Mouse (Mus musculus) myocyte (in vitro differentiated cells): Measurements from ENCODE around the gene 1700016D06Rik. TPM values are rescaled to one million over a fixed set of nuclear protein-coding genes. Genes with fewer than 3 reads are reported as not detected.

Experiments used
- H3K27me3 ChIP-seq: one replicate; pipeline ENCODE4 v1.6.1; 2011; ENCODE audit not compliant: control insufficient read depth, insufficient read depth, insufficient read length
- H3K36me3 ChIP-seq: one replicate; pipeline ENCODE4 v1.6.1; 2011; ENCODE audit not compliant: control insufficient read depth, insufficient read depth
- H3K4me2 ChIP-seq: one replicate; pipeline ENCODE4 v1.6.1; 2011; ENCODE audit warnings: low read depth, control low read depth
- H3K4me3 ChIP-seq: one replicate; pipeline ENCODE4 v1.5.1; 2011; ENCODE audit warnings: mild to moderate bottlenecking, control low read depth, moderate library complexity
- H3K79me2 ChIP-seq: one replicate; pipeline ENCODE4 v1.6.1; 2011; ENCODE audit not compliant: control insufficient read depth, insufficient read depth
- H3ac ChIP-seq: one replicate; pipeline ENCODE4 v1.6.1; 2011; ENCODE audit not compliant: control insufficient read depth, insufficient read length
- CEBPB ChIP-seq: IDR thresholded peaks from 2 replicates; pipeline ENCODE4 v1.6.1; 2011; ENCODE audit warnings: mild to moderate bottlenecking, moderate library complexity; ENCODE audit not compliant: poor library complexity, insufficient read depth, severe bottlenecking
- E2F4 ChIP-seq: IDR thresholded peaks from one replicate; pipeline ENCODE4 v1.6.1; 2011; ENCODE audit warnings: mild to moderate bottlenecking, control low read depth, moderate library complexity; ENCODE audit not compliant: insufficient read depth
- MAX ChIP-seq: IDR thresholded peaks from one replicate; pipeline ENCODE4 v1.6.1; 2011; ENCODE audit warnings: low read depth, mild to moderate bottlenecking, control low read depth
- MYOD1 ChIP-seq, 3 experiments: IDR thresholded peaks; one replicate each; pipeline ENCODE4 v1.6.1; 2011; ENCODE audit warnings: control low read depth in 2 of 3, low read depth in 2 of 3, mild to moderate bottlenecking in 2 of 3, moderate library complexity in 1 of 3; ENCODE audit not compliant: insufficient read length in 2 of 3, control insufficient read depth in 1 of 3
- MYOG ChIP-seq, 3 experiments: IDR thresholded peaks; one replicate each; pipeline ENCODE4 v1.6.1; 2011; ENCODE audit warnings: control low read depth in 2 of 3, low read depth in 2 of 3, mild to moderate bottlenecking in 2 of 3; ENCODE audit not compliant: insufficient read length in 2 of 3, control insufficient read depth in 1 of 3, insufficient read depth in 1 of 3
- POLR2A ChIP-seq: IDR thresholded peaks from one replicate; pipeline ENCODE4 v1.6.1; 2011; ENCODE audit warnings: low read depth, mild to moderate bottlenecking, control low read depth, moderate library complexity; ENCODE audit not compliant: insufficient read length
- POLR2AphosphoS2 ChIP-seq: IDR thresholded peaks from one replicate; pipeline ENCODE4 v1.6.1; 2011; ENCODE audit warnings: low read depth, control low read depth; ENCODE audit not compliant: insufficient read length
- REST ChIP-seq: IDR thresholded peaks from one replicate; pipeline ENCODE4 v1.6.1; 2011; ENCODE audit warnings: mild to moderate bottlenecking, control low read depth, moderate library complexity; ENCODE audit not compliant: insufficient read depth, insufficient read length
- SRF ChIP-seq: IDR thresholded peaks from one replicate; pipeline ENCODE4 v1.6.1; 2011; ENCODE audit warnings: low read depth; ENCODE audit not compliant: control insufficient read depth, insufficient read length
- TCF12 ChIP-seq: IDR thresholded peaks from one replicate; pipeline ENCODE4 v1.6.1; 2011; ENCODE audit warnings: mild to moderate bottlenecking, control low read depth; ENCODE audit not compliant: poor library complexity, insufficient read depth, severe bottlenecking
- TCF3 ChIP-seq: IDR thresholded peaks from one replicate; pipeline ENCODE4 v1.6.1; 2011; ENCODE audit warnings: low read depth, control low read depth; ENCODE audit not compliant: insufficient read length
- USF1 ChIP-seq: IDR thresholded peaks from one replicate; pipeline ENCODE4 v1.6.1; 2011; ENCODE audit warnings: low read depth, mild to moderate bottlenecking, control low read depth, moderate library complexity
- polyA plus RNA-seq: library from polyadenylated mRNA; unstranded; fragments of >200 nt; fragmentation: generic; extraction: Trizol; gene quantifications from one replicate; pipeline ENCODE4 v1.2.1, GENCODE M21; 2012; ENCODE audit warnings: missing spikeins

The 1700016D06Rik gene
- polyA plus RNA-seq, 1 experiment, result 0.30 TPM

DNA sequence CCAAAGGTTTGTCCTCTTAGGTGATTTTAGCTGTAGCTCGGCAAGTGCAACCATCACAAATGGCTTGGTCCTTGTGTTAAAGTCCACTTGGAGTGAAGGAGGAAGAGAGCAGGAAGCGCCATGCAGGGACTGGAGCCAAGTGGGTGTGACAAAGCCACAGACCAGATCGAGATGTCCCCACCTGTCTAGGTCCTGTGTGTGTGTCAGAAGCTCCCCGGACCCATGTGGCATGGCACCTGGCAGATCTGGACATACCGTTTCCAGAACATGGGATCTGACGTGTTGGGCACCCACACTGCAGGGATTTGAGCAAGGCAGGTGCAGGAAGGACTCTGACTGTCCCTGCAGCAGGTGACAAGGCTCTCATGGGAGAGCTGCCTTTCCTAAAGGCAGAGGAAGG, 565 bp upstream of the 1700016D06Rik start:
- no peaks in the 10 kb centered on the region for H3K79me2 ChIP-seq
- H3K36me3 ChIP-seq, result no peaks in the 10 kb centered on the region
- H3K4me3 ChIP-seq, result no peak overlapping the region
- no peaks in the 10 kb centered on the region for H3K27me3 ChIP-seq
- H3K4me2 ChIP-seq, result peak overlapping the region; percentile 27
- TF ChIP-seq TCF12 (peak; percentile 10), MYOG (IDR thresholded peaks at IDR 0.05; ENCODE audit: control insufficient read depth in 1 of 3, insufficient read depth in 1 of 3, insufficient read length in 2 of 3, low read depth in 2 of 3) (peak in 2 of 3 experiments; percentile 53 to 93), SRF (peak; percentile 23), E2F4 (no peak), TCF3 (peak; percentile 57), MAX (no peak), CEBPB (no peak), REST (no peak), POLR2AphosphoS2 (no peak), POLR2A (no peak), MYOD1 (IDR thresholded peaks at IDR 0.05; ENCODE audit: control insufficient read depth in 1 of 3, insufficient read length in 2 of 3, low read depth in 2 of 3) (peak in 2 of 3 experiments; percentile 60 to 87), USF1 (no peak)
- no peak overlapping the region for H3ac ChIP-seq

DNA sequence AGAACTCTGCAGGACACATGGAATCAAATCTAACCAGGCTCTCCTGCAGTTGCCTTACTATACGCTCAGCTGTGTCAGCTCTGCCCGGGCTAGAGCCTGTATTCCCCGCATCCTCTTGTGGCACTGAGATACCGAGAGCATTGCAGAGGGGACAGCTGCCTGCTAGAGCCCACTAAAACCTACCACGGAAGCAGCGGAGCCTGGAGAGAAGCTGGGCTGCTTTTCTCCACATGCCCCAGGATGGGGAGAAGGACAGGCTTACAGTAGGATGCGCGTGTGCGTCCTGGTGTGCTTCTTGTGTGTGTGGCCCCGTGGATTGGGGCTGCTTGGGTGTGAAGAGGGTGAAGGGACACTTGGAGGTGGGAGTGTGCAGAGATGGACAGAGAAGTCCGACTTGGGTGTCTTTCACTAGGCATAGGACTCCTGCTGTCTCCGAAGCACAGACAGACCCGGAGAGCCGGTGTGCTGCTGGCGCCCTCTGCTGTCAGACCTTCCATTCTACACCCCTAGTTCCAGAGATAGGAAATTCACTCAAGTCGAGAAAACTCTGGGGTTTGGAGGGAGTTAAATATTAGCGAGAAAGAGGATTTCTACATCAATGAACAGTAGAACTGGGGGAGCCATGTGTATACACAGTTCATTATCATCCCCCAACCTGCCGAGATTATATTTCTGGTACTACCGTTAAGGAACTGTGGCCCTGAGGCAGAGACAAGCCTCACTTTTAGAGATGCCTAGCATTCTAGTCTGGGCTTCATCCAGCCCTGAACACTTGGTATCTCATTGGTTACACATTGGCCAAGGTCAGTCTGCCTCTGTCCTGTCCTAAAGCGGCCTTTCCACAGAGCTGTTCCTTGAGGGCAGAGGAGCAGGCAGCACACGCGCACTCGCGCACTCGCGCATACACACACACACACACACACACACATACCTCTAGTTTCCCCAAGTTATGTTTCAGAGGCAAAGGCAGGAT, 517 bp downstream of the 1700016D06Rik start:
- Histone ChIP-seq H3K4me2 (peak overlapping the region; percentile 47), H3ac (no peak overlapping the region), H3K27me3 (no peaks in the 10 kb centered on the region), H3K4me3 (no peak overlapping the region), H3K79me2 (no peaks in the 10 kb centered on the region), H3K36me3 (no peaks in the 10 kb centered on the region)
- TF ChIP-seq POLR2A (peak; percentile 35), E2F4 (no peak), MYOD1 (IDR thresholded peaks at IDR 0.05; ENCODE audit: control insufficient read depth in 1 of 3, insufficient read length in 2 of 3, low read depth in 2 of 3) (peak in 1 of 3 experiments; percentile 29), CEBPB (no peak), MAX (no peak), MYOG (IDR thresholded peaks at IDR 0.05; ENCODE audit: control insufficient read depth in 1 of 3, insufficient read depth in 1 of 3, insufficient read length in 2 of 3, low read depth in 2 of 3) (peak in 2 of 3 experiments; percentile 51 to 62)

DNA sequence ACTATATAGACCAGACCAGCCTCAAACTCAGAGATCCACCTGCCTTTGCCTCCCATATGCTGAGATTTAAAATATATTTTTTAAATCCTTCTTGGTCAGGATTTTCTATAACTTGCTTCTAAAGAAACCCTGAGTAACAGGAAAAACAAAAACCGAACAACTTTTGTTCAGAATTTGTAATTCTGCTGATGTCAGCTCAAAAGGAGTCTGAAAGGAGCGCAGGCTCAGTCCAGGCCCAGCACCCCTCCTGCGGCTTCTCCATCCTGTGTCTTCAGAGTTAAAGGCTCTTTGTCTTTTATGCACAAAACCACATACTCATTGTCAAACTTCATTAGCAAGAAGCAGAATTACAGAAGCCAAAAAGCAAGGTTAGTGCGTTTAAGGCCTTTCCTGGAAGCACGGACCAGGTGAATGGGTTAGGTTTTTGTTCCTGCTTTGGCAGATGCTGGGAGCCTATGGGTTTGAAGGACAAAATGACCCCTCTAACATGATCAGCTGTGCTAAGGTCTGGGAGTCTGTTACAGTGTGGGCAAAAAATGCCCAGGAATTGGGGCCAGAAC, 1.3 kb downstream of the 1700016D06Rik start:
- H3K36me3 ChIP-seq, result no peaks in the 10 kb centered on the region
- no peaks in the 10 kb centered on the region for H3K27me3 ChIP-seq
- H3K4me3 ChIP-seq, result no peak overlapping the region
- no peaks in the 10 kb centered on the region for H3K79me2 ChIP-seq
- no peak overlapping the region for H3ac ChIP-seq
- peak overlapping the region; percentile 47 for H3K4me2 ChIP-seq
- TF ChIP-seq MAX, result no peak
- no peak for TF ChIP-seq POLR2AphosphoS2
- TF ChIP-seq MYOD1 (IDR thresholded peaks at IDR 0.05; ENCODE audit: control insufficient read depth in 1 of 3, insufficient read length in 2 of 3, low read depth in 2 of 3), result no peak
- TF ChIP-seq E2F4, result no peak
- no peak for TF ChIP-seq USF1
- TF ChIP-seq TCF12, result no peak
- no peak for TF ChIP-seq TCF3
- TF ChIP-seq REST, result no peak
- no peak for TF ChIP-seq SRF
- no peak for TF ChIP-seq POLR2A
- no peak for TF ChIP-seq CEBPB
- TF ChIP-seq MYOG (IDR thresholded peaks at IDR 0.05; ENCODE audit: control insufficient read depth in 1 of 3, insufficient read depth in 1 of 3, insufficient read length in 2 of 3, low read depth in 2 of 3), result no peak

DNA sequence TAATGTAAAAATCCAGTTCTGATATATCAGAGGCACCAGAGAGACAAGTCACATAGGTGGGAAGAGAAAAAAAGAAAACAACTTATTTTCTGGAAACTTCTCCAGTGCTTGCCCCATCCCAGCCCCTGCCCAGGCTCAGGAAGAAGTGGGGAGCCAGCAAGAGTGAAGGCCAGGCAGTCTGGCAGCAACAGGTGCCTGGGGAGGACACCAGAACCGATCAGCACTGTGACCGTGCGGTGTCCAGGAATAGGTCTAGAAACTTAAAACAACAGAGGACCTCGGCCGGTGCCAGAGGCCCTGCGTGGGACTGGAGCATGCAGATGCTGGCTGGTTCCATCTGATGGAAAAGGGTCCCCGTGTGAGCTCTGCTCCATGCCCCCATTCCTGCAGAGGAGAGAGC, 3.4 kb downstream of the 1700016D06Rik start:
- no peak overlapping the region for H3ac ChIP-seq
- no peaks in the 10 kb centered on the region for H3K27me3 ChIP-seq
- no peak overlapping the region for H3K4me3 ChIP-seq
- H3K4me2 ChIP-seq, result peak overlapping the region; percentile 21
- H3K79me2 ChIP-seq, result no peaks in the 10 kb centered on the region
- TF ChIP-seq TCF12, result no peak
- TF ChIP-seq MYOG (IDR thresholded peaks at IDR 0.05; ENCODE audit: control insufficient read depth in 1 of 3, insufficient read depth in 1 of 3, insufficient read length in 2 of 3, low read depth in 2 of 3), result peak; percentile 31 to 89 (median 62)
- peak; percentile 69 to 94 (median 89) for TF ChIP-seq MYOD1 (IDR thresholded peaks at IDR 0.05; ENCODE audit: control insufficient read depth in 1 of 3, insufficient read length in 2 of 3, low read depth in 2 of 3)
- H3K36me3 ChIP-seq, result no peaks in the 10 kb centered on the region

DNA sequence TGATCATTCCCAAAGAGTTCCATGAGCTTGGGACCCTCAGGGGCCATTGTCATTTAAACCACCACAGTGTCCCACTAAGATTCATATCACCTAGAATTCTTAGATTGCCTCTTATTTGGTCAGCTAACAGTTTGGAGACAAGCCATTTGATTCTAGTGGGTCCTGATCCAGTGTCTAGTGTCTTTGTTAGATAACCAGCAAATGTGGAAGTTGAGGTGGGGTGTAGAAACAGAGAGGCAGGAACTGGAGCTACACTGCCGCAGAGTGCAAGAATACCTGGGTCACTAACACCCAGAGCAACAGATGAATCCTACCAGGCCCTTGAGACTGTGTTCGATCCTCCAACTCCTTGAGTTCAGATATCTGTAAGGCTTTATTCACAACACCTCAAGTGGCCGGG, 4.7 kb downstream of the 1700016D06Rik start:
- H3K4me3 ChIP-seq, result no peak overlapping the region
- no peak overlapping the region for H3ac ChIP-seq
- H3K36me3 ChIP-seq, result no peaks in the 10 kb centered on the region
- no peaks in the 10 kb centered on the region for H3K79me2 ChIP-seq
- H3K27me3 ChIP-seq, result no peaks in the 10 kb centered on the region
- no peak overlapping the region for H3K4me2 ChIP-seq
- no peak for TF ChIP-seq TCF12
- no peak for TF ChIP-seq SRF
- TF ChIP-seq CEBPB, result no peak
- TF ChIP-seq TCF3, result no peak
- TF ChIP-seq E2F4, result no peak
- TF ChIP-seq MYOD1 (IDR thresholded peaks at IDR 0.05; ENCODE audit: control insufficient read depth in 1 of 3, insufficient read length in 2 of 3, low read depth in 2 of 3), result no peak
- no peak for TF ChIP-seq REST
- no peak for TF ChIP-seq POLR2AphosphoS2
- no peak for TF ChIP-seq MAX
- TF ChIP-seq MYOG (IDR thresholded peaks at IDR 0.05; ENCODE audit: control insufficient read depth in 1 of 3, insufficient read depth in 1 of 3, insufficient read length in 2 of 3, low read depth in 2 of 3), result no peak
- TF ChIP-seq USF1, result no peak
- TF ChIP-seq POLR2A, result no peak
